Mouse (Mus musculus): ENCODE results near the gene Iqgap1. TPM values are rescaled to one million over a fixed set of nuclear protein-coding genes. Genes with fewer than 3 reads are reported as not detected.
"Not testable (repeated sequence)": the region's sequence is repeated elsewhere in the genome, so short reads cannot be mapped to it uniquely, and the experiment has no call there.

The Iqgap1 gene
- polyA plus RNA-seq, 1 experiment = 112 TPM

GRCm38 (mm10) chr7:80754086-80754485, 71.7 kb downstream of the Iqgap1 start:
- no peak for TF ChIP-seq POLR2A (IDR thresholded peaks at IDR 0.05; ENCODE audit: control insufficient read depth, extremely low read depth, insufficient read depth, low read length, poor library complexity)
- no peak for TF ChIP-seq CTCF (IDR thresholded peaks at IDR 0.05; ENCODE audit: borderline replicate concordance, control insufficient read depth, extremely low read depth, insufficient read depth, low read length, poor library complexity)
- Histone ChIP-seq H3K27me3 (ENCODE audit: control insufficient read depth, insufficient read depth, low read length) (no peaks in the 10 kb centered on the region), H3K27ac (ENCODE audit: control insufficient read depth, insufficient read depth, low read length) (no peak overlapping the region), H3K4me1 (replicated peaks; ENCODE audit: control insufficient read depth, insufficient read depth, low read length) (no peaks in the 10 kb centered on the region), H3K36me3 (ENCODE audit: control insufficient read depth, insufficient read depth, low read length) (peaks cover 66% of the 10 kb centered on the region), H3K4me3 (ENCODE audit: control insufficient read depth, insufficient read depth, low read length) (no peak overlapping the region)
- DNase-seq = no peak
- WGBS = 71% methylated on average over 2 of the region's 2 CpGs

DNA sequence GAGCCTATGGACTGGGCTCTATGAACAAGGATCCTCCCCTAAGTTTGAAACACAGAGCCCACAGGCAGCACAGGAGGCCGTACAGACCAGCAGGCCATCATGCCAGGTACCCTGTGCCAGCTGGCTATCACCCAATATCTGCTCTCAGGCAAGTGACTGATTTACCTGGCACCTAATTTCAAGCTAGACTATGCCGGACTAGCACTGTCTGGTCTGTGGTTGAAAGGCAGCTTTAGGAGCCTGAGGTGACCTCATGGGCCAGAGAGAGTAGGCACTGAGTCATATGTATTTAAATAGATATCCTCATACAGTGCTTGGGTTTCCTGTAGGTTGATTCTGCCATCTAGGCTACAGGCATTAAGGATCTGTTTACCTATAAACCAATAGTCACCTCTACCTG, 72.2 kb downstream of the Iqgap1 start:
- no peak for DNase-seq
- Histone ChIP-seq H3K4me3 (ENCODE audit: control insufficient read depth, insufficient read depth, low read length) (no peak overlapping the region), H3K27ac (ENCODE audit: control insufficient read depth, insufficient read depth, low read length) (no peak overlapping the region), H3K4me1 (replicated peaks; ENCODE audit: control insufficient read depth, insufficient read depth, low read length) (no peaks in the 10 kb centered on the region), H3K27me3 (ENCODE audit: control insufficient read depth, insufficient read depth, low read length) (no peaks in the 10 kb centered on the region), H3K36me3 (ENCODE audit: control insufficient read depth, insufficient read depth, low read length) (peaks cover 66% of the 10 kb centered on the region)
- 81% methylated on average over 2 of the region's 2 CpGs for WGBS
- no peak for TF ChIP-seq POLR2A (IDR thresholded peaks at IDR 0.05; ENCODE audit: control insufficient read depth, extremely low read depth, insufficient read depth, low read length, poor library complexity)
- TF ChIP-seq CTCF (IDR thresholded peaks at IDR 0.05; ENCODE audit: borderline replicate concordance, control insufficient read depth, extremely low read depth, insufficient read depth, low read length, poor library complexity) = no peak

DNA sequence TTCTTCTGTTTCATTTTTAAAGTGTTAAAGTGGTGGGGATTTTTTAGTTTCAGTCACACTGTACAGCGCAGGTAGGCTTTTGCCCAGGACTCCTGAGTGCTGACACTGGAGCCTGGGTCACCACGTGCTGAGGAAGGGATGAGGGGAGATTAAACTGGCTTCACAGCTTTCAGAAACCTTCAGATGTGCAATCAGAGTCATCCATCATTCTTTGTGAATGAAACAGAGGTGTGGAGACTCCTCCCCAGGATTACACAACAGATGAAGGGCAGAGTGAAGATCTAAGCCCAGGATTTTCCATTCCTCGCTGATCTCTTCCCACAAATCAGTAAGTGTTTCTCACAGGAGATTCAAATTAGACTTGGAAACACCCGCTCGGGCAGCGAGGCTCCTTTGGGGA, 76.2 kb downstream of the Iqgap1 start:
- no peak for DNase-seq
- peaks cover 76% of the 10 kb centered on the region for H3K36me3 ChIP-seq (ENCODE audit: control insufficient read depth, insufficient read depth, low read length)
- no peaks in the 10 kb centered on the region for H3K4me1 ChIP-seq (replicated peaks; ENCODE audit: control insufficient read depth, insufficient read depth, low read length)
- no peak overlapping the region for H3K27ac ChIP-seq (ENCODE audit: control insufficient read depth, insufficient read depth, low read length)
- H3K27me3 ChIP-seq (ENCODE audit: control insufficient read depth, insufficient read depth, low read length) = no peaks in the 10 kb centered on the region
- TF ChIP-seq CTCF (IDR thresholded peaks at IDR 0.05; ENCODE audit: borderline replicate concordance, control insufficient read depth, extremely low read depth, insufficient read depth, low read length, poor library complexity) = no peak
- TF ChIP-seq POLR2A (IDR thresholded peaks at IDR 0.05; ENCODE audit: control insufficient read depth, extremely low read depth, insufficient read depth, low read length, poor library complexity) = no peak
- no peak overlapping the region for H3K4me3 ChIP-seq (ENCODE audit: control insufficient read depth, insufficient read depth, low read length)
- WGBS = 93% methylated on average over 6 of the region's 6 CpGs

DNA sequence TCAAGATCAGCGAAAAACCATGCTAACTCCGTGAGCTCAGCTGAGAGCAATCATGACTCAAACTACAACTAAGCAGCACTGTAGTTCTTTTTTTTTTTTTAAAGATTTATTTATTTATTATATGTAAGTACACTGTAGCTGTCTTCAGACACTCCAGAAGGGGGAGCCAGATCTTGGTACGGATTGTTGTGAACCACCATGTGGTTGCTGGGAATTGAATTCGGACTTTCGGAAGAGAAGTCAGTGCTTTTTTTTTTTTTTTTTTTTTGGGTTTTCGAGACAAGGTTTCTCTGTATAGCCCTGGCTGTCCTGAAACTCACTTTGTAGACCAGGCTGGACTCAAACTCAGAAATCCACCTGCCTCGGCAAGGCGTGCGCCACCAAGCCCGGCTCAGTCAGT, 76.7 kb downstream of the Iqgap1 start:
- DNase-seq; H3K4me1 ChIP-seq (replicated peaks; ENCODE audit: control insufficient read depth, insufficient read depth, low read length); H3K27me3 ChIP-seq (ENCODE audit: control insufficient read depth, insufficient read depth, low read length); H3K27ac ChIP-seq (ENCODE audit: control insufficient read depth, insufficient read depth, low read length); H3K4me3 ChIP-seq (ENCODE audit: control insufficient read depth, insufficient read depth, low read length): not testable (repeated sequence)
- WGBS = 95% methylated on average over 10 of the region's 10 CpGs
- H3K36me3 ChIP-seq (ENCODE audit: control insufficient read depth, insufficient read depth, low read length) = peaks cover 81% of the 10 kb centered on the region

- no peaks in the 10 kb centered on the region for H3K27me3 ChIP-seq (ENCODE audit: control insufficient read depth, insufficient read depth, low read length)
- 96% methylated on average over 7 of the region's 7 CpGs for whole genome bisulfite sequencing
- TF ChIP-seq CTCF (IDR thresholded peaks at IDR 0.05; ENCODE audit: borderline replicate concordance, control insufficient read depth, extremely low read depth, insufficient read depth, low read length, poor library complexity) = no peak
- no peak for TF ChIP-seq POLR2A (IDR thresholded peaks at IDR 0.05; ENCODE audit: control insufficient read depth, extremely low read depth, insufficient read depth, low read length, poor library complexity)
- no peak overlapping the region for H3K27ac ChIP-seq (ENCODE audit: control insufficient read depth, insufficient read depth, low read length)
- H3K4me1 ChIP-seq (replicated peaks; ENCODE audit: control insufficient read depth, insufficient read depth, low read length) = no peaks in the 10 kb centered on the region
- peaks cover 98% of the 10 kb centered on the region for H3K36me3 ChIP-seq (ENCODE audit: control insufficient read depth, insufficient read depth, low read length)
- H3K4me3 ChIP-seq (ENCODE audit: control insufficient read depth, insufficient read depth, low read length) = no peak overlapping the region
- DNase-seq = no peak
These were observed 78.4 kb downstream of the Iqgap1 start for GRCm38 (mm10) chr7:80747371-80747770.

- H3K4me3 ChIP-seq (ENCODE audit: control insufficient read depth, insufficient read depth, low read length) = no peak overlapping the region
- DNase-seq = no peak
- H3K27me3 ChIP-seq (ENCODE audit: control insufficient read depth, insufficient read depth, low read length) = no peaks in the 10 kb centered on the region
- no peak overlapping the region for H3K27ac ChIP-seq (ENCODE audit: control insufficient read depth, insufficient read depth, low read length)
- TF ChIP-seq CTCF (IDR thresholded peaks at IDR 0.05; ENCODE audit: borderline replicate concordance, control insufficient read depth, extremely low read depth, insufficient read depth, low read length, poor library complexity) (no peak), POLR2A (IDR thresholded peaks at IDR 0.05; ENCODE audit: control insufficient read depth, extremely low read depth, insufficient read depth, low read length, poor library complexity) (no peak)
- H3K36me3 ChIP-seq (ENCODE audit: control insufficient read depth, insufficient read depth, low read length) = peaks cover 98% of the 10 kb centered on the region
- WGBS = 94% methylated on average over 5 of the region's 5 CpGs
- no peaks in the 10 kb centered on the region for H3K4me1 ChIP-seq (replicated peaks; ENCODE audit: control insufficient read depth, insufficient read depth, low read length)
These were observed 79.5 kb downstream of the Iqgap1 start for GRCm38 (mm10) chr7:80746166-80746761.

- H3K4me3 ChIP-seq (ENCODE audit: control insufficient read depth, insufficient read depth, low read length) = no peak overlapping the region
- H3K27ac ChIP-seq (ENCODE audit: control insufficient read depth, insufficient read depth, low read length) = no peak overlapping the region
- no peaks in the 10 kb centered on the region for H3K27me3 ChIP-seq (ENCODE audit: control insufficient read depth, insufficient read depth, low read length)
- peaks cover 94% of the 10 kb centered on the region for H3K36me3 ChIP-seq (ENCODE audit: control insufficient read depth, insufficient read depth, low read length)
- H3K4me1 ChIP-seq (replicated peaks; ENCODE audit: control insufficient read depth, insufficient read depth, low read length) = no peaks in the 10 kb centered on the region
- WGBS = 93% methylated on average over 3 of the region's 3 CpGs
- TF ChIP-seq POLR2A (IDR thresholded peaks at IDR 0.05; ENCODE audit: control insufficient read depth, extremely low read depth, insufficient read depth, low read length, poor library complexity) (no peak), CTCF (IDR thresholded peaks at IDR 0.05; ENCODE audit: borderline replicate concordance, control insufficient read depth, extremely low read depth, insufficient read depth, low read length, poor library complexity) (no peak)
- DNase-seq = no peak
These were observed 80.0 kb downstream of the Iqgap1 start for GRCm38 (mm10) chr7:80745746-80746145.
